Mouse (Mus musculus): ENCODE measurements around the gene Nek10. TPM values are rescaled to one million over a fixed set of nuclear protein-coding genes. Genes with fewer than 3 reads are reported as not detected.
"Not testable (repeated sequence)": the region's sequence is repeated elsewhere in the genome, so short reads cannot be mapped to it uniquely, and the experiment has no call there.

The Nek10 gene
- polyA plus RNA-seq, 1 experiment from 2014 or later = not detected

DNA sequence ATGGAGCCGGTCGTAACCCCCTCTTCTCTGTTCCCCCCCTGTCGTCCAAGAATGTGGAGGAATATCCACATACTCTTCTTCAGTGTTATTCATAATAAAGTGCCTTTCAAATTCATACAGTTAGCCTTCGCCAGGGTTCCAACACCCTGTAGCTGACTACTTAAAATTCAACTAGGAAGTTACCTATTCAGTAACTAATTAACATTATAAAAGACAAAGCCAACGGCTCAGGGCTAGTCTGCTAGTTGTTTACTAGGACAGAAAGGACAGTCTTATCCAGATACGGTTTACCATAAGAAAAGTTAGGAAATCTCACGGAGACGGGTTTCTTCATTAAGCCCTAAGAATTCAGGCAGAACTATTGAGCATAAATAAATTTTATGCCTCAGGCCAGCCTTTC is 231.4 kb downstream of the Nek10 start:
- not testable (repeated sequence) for H3K9ac ChIP-seq; H3K4me2 ChIP-seq; ATAC-seq (ENCODE audit: low FRiP score); H3K27me3 ChIP-seq; H3K4me3 ChIP-seq; H3K9me3 ChIP-seq; H3K4me1 ChIP-seq (replicated peaks); H3K27ac ChIP-seq; H3K36me3 ChIP-seq
- WGBS = 77% methylated on average over 8 of the region's 8 CpGs

GRCm38 (mm10) chr14:15048186-15048585 is 245.0 kb downstream of the Nek10 start:
- no peak overlapping the region for H3K4me3 ChIP-seq
- H3K27me3 ChIP-seq = no peaks in the 10 kb centered on the region
- H3K9me3 ChIP-seq = no peaks in the 10 kb centered on the region
- 79% methylated on average over 4 of the region's 4 CpGs for WGBS
- no peak overlapping the region for H3K27ac ChIP-seq
- H3K4me2 ChIP-seq = no peak overlapping the region
- H3K36me3 ChIP-seq = no peaks in the 10 kb centered on the region
- no peaks in the 10 kb centered on the region for H3K4me1 ChIP-seq (replicated peaks)
- no peak for ATAC-seq (ENCODE audit: low FRiP score)
- H3K9ac ChIP-seq = no peak overlapping the region

DNA sequence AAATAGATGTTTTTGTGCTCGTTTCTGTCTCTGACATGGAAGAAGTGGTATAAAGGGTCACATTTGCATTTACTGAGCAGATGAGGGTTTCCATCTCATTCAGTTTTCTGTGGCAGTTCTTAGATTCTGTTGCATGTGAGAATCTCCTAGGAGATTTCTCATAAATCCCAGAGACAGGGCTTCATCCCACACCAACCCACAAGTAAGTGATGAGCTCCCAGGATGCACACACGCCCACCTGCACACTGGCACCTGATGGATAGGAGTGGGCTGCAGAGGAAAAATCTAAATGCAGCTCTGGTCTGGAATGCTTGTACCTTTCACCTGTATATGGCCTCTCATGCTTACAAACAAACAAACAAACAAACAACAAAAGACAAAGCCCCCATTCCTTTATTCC is 258.3 kb downstream of the Nek10 start:
- WGBS = 86% methylated on average over 2 of the region's 2 CpGs
- no peak overlapping the region for H3K4me3 ChIP-seq
- peaks cover 13% of the 10 kb centered on the region; the same call in 1 of the 2 replicates for H3K4me1 ChIP-seq (replicated peaks)
- H3K27me3 ChIP-seq = no peaks in the 10 kb centered on the region
- no peaks in the 10 kb centered on the region for H3K9me3 ChIP-seq
- ATAC-seq (ENCODE audit: low FRiP score) = no peak
- no peaks in the 10 kb centered on the region for H3K36me3 ChIP-seq
- H3K4me2 ChIP-seq = no peak overlapping the region
- H3K27ac ChIP-seq = no peak overlapping the region
- no peak overlapping the region for H3K9ac ChIP-seq

Other genes with a start within 250 kb of the Nek10 start
- gene Slc4a7, start 101.1 kb upstream of the Nek10 start, polyA plus RNA-seq (2015; fragmentation: Nextera tagmentation; extraction: Ambion mirVana) = 36.9 and 38.2 TPM in 2 replicates